Mouse (Mus musculus) liver, adult 2 months (tissue): ENCODE measurements around the gene Cntrob. TPM values are rescaled to one million over a fixed set of nuclear protein-coding genes. Genes with fewer than 3 reads are reported as not detected.
A peak's percentile ranks its signal among the peaks of the same experiment; 100 is the strongest.

ENCODE experiments used
- DNase-seq: peaks from one replicate; pipeline ENCODE4 v3.0.0-alpha.2; 2011; ENCODE audit warnings: low read depth, low spot score; ENCODE audit errors: extremely low read depth
- H3K27ac ChIP-seq: fragments of 200-500 bp; replicated peaks from 2 replicates; pipeline ENCODE4 v1.5.1; 2012; ENCODE audit warnings: low read depth, mild to moderate bottlenecking, control low read depth, inconsistent platforms, low read length; ENCODE audit not compliant: insufficient read depth
- H3K27me3 ChIP-seq: fragments of 200-500 bp; 2 replicates; pipeline ENCODE4 v1.6.1; 2012; ENCODE audit warnings: mild to moderate bottlenecking, moderate library complexity, low read length, inconsistent platforms; ENCODE audit not compliant: control insufficient read depth, insufficient read depth
- H3K36me3 ChIP-seq: fragments of 200-500 bp; 2 replicates; pipeline ENCODE4 v1.6.1; 2012; ENCODE audit warnings: low read length, inconsistent platforms; ENCODE audit not compliant: control insufficient read depth, insufficient read depth
- H3K4me1 ChIP-seq: fragments of 200-500 bp; 2 replicates; pipeline ENCODE4 v1.6.1; 2011; ENCODE audit warnings: low read length; ENCODE audit not compliant: control insufficient read depth, insufficient read depth
- H3K4me3 ChIP-seq: fragments of 200-500 bp; 2 replicates; pipeline ENCODE4 v1.5.1; 2011; ENCODE audit warnings: low read depth, mild to moderate bottlenecking, control low read depth, low read length, moderate library complexity; ENCODE audit not compliant: insufficient read depth
- H3K79me2 ChIP-seq: fragments of 200-500 bp; 2 replicates; pipeline ENCODE4 v1.6.1; 2012; ENCODE audit warnings: inconsistent platforms, mild to moderate bottlenecking, low read length, moderate library complexity; ENCODE audit not compliant: control insufficient read depth, insufficient read depth
- H3K9ac ChIP-seq: fragments of 200-500 bp; 2 replicates; pipeline ENCODE4 v1.6.1; 2012; ENCODE audit warnings: low read depth, mild to moderate bottlenecking, control low read depth, inconsistent platforms, low read length
- CTCF ChIP-seq: fragments of 200-500 bp; IDR thresholded peaks from 2 replicates; pipeline ENCODE4 v1.5.1; 2011; ENCODE audit warnings: low read depth, low read length, control low read depth
- POLR2A ChIP-seq: fragments of 200-500 bp; IDR thresholded peaks from 2 replicates; pipeline ENCODE4 v1.6.1; 2011; ENCODE audit warnings: low read length, control low read depth; ENCODE audit not compliant: insufficient read depth; ENCODE audit errors: extremely low read depth
- WGBS: fragments of 180-500 bp; shearing (Covaris S2); methylation state at CpG from one replicate; pipeline ENCODE4 v1.1.7; 2018; 5-methylcytosine and 5-hydroxymethylcytosine counted together
- polyA plus RNA-seq: library from polyadenylated mRNA; depleted of rRNA; stranded (reverse); fragments of >200 nt; gene quantifications from 2 replicates; pipeline ENCODE4 v1.2.3, GENCODE M21; 2012
- total RNA-seq: library from RNA; depleted of rRNA; stranded (reverse); fragments of >200 nt; gene quantifications from 2 replicates; pipeline ENCODE4 v1.2.3, GENCODE M21; 2014

The Cntrob gene
- total and polyA plus RNA-seq, 2 experiments = 2.5 to 3.9 TPM

DNA sequence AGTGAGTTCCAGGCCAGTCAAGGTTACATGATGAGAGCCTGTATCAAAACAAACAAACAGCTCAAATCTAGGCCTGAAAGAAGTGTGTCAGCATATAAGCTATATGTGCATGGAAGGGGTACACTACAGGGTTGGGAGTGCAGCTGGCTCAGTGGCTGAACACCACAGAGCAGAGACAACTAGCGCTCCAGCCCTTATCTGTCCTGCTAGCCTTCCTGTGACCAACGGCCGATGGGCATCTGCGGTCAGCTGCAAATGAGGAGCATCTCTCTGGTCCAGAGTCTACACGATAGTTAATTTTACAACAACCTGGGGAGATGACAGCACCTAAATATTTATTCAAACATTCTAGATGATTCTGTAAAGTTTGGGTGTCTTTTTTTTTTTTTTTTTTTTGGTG, 32.5 kb downstream of the Cntrob start:
- no peaks in the 10 kb centered on the region for H3K79me2 ChIP-seq
- H3K36me3 ChIP-seq = no peaks in the 10 kb centered on the region
- no peak for TF ChIP-seq POLR2A
- TF ChIP-seq CTCF = no peak
- no peaks in the 10 kb centered on the region for H3K4me1 ChIP-seq
- WGBS = 87% methylated on average over 5 of the region's 5 CpGs
- no peak overlapping the region for H3K9ac ChIP-seq
- no peaks in the 10 kb centered on the region for H3K27me3 ChIP-seq
- no peak overlapping the region for H3K27ac ChIP-seq
- no peak for DNase-seq
- no peak overlapping the region for H3K4me3 ChIP-seq

DNA sequence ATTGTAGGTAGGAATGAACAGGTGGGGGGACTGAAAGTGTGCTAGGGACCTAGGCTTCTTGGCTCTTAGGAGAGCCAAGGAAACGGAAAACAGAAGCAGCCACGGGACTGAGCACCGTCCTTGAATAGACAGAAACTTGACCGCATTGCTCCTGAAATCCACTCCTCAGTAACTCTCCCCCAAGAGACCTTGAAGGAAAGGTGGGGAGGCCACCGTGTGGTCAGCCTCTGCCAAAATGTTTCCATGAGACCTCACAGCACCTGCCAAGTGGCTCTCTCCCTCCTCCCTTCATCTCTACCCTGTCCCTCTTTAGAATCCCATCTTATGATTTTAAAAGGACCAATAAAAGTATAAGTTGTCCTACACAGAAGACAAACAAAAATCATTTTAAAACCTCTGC, 46.3 kb downstream of the Cntrob start:
- Histone ChIP-seq H3K4me3 (no peak overlapping the region), H3K4me1 (no peaks in the 10 kb centered on the region), H3K9ac (no peak overlapping the region), H3K27me3 (no peaks in the 10 kb centered on the region), H3K27ac (no peak overlapping the region), H3K79me2 (no peaks in the 10 kb centered on the region), H3K36me3 (no peaks in the 10 kb centered on the region)
- 75% methylated on average over 5 of the region's 5 CpGs for WGBS
- no peak for DNase-seq
- TF ChIP-seq CTCF (no peak), POLR2A (no peak)

DNA sequence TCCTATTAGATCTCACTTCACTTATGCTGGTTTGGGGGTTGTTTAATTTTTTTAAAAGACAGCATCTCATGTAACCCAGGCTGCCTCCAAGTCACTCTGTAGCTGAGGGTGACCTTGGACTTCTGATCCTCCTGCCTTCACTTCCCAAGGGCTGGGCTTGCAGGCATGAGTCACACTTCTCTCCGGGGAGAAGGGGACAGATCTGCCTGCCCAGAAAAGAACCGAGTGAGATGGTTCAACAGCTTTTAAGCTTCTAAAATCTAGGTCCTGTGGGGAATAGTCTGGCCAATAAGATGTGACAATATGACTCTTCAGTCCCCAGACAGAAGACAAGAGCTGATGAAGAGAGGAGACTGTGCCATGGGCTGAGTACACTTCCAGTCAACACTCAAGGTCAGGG, 47.5 kb downstream of the Cntrob start:
- H3K27ac ChIP-seq = no peak overlapping the region
- H3K4me1 ChIP-seq = no peaks in the 10 kb centered on the region
- H3K9ac ChIP-seq = no peak overlapping the region
- no peak overlapping the region for H3K4me3 ChIP-seq
- H3K79me2 ChIP-seq = no peaks in the 10 kb centered on the region
- no peaks in the 10 kb centered on the region for H3K27me3 ChIP-seq
- DNase-seq = no peak
- WGBS = 39% methylated on average over 2 of the region's 2 CpGs
- no peaks in the 10 kb centered on the region for H3K36me3 ChIP-seq
- TF ChIP-seq POLR2A = no peak
- no peak for TF ChIP-seq CTCF

DNA sequence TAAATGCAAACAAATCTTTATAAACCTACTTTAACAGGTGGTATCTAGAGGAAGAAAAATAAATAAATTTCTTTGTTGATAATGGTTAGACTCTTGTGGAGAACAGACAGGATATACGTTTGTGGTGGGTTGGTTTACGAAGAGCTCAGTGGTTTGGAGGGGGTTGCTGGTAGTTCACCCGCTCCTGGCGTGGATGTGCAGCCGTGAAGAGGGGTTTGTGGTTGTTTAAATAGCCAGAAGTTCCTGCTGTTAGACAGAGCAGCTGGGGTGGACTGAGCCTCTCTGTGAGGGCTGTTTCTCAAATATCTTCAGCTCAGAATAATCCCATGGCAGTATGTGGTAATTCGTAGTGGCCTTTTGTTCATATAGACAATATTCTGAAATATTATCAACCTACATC, 47.9 kb downstream of the Cntrob start:
- TF ChIP-seq CTCF (no peak), POLR2A (no peak)
- H3K79me2 ChIP-seq = no peaks in the 10 kb centered on the region
- H3K4me1 ChIP-seq = no peaks in the 10 kb centered on the region
- H3K27me3 ChIP-seq = no peaks in the 10 kb centered on the region
- H3K36me3 ChIP-seq = no peaks in the 10 kb centered on the region
- H3K27ac ChIP-seq = no peak overlapping the region
- H3K4me3 ChIP-seq = no peak overlapping the region
- DNase-seq = no peak
- no peak overlapping the region for H3K9ac ChIP-seq
- 74% methylated on average over 6 of the region's 6 CpGs for WGBS

DNA sequence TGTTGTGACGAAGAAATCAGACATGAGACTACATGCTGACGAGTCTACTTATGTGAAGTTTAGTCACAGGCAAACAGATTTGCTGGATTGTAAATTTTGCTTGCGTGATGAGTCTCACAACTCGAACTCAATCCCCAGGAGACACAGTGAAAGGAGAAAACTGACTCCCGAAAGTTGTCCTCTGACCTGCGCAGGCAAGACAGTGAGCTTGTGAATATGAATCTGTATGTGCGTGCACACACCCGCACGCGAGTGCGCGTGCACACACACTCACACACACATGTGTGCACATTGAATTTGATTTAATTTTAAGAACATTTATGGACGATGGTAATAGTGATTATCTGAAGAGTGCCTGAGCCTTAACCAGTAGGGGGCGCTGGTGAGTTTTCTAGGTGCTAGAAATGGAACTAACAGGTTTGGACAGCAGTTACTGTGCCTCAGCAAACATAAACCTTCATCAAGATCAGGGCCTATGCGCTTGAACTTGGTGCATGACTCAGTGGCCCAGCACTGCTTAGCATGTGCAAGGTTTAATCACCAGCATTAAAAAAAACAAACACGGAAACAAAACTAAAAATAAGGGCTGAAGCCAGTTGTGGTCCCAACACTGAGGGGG, 51.3 kb downstream of the Cntrob start:
- TF ChIP-seq POLR2A (no peak), CTCF (peak; percentile 10; the same call in 1 of the 2 replicates)
- 35% methylated on average over 16 of the region's 16 CpGs for WGBS

DNA sequence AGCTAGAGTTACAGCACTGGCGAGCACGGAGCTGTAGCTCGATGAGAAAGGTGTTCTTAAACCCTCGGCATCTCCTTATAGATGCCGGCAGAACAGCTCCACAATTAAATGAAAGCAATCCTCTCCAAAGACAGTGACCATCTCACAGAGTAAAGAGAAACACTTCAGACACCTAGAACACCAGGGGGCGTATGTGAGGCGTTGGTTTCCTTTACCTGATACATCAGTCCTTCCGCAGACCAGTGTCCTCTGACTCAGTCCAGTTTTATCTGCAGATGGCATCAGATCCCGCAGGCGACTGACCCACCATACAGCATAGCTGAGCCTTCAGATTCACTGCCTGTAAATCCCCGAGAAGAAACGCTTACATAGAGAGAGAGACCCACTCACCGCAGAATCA, 54.0 kb downstream of the Cntrob start:
- Histone ChIP-seq H3K27me3 (no peaks in the 10 kb centered on the region), H3K27ac (no peak overlapping the region), H3K4me1 (no peaks in the 10 kb centered on the region), H3K9ac (no peak overlapping the region), H3K4me3 (no peak overlapping the region), H3K36me3 (no peaks in the 10 kb centered on the region), H3K79me2 (no peaks in the 10 kb centered on the region)
- peak; percentile 60 for TF ChIP-seq CTCF
- no peak for TF ChIP-seq POLR2A
- DNase-seq = peak; percentile 51
- WGBS = 12% methylated on average over 13 of the region's 13 CpGs

More for the DNA sequence above, 51.3 kb downstream of the Cntrob start:
- Histone ChIP-seq H3K4me1 (no peaks in the 10 kb centered on the region), H3K27ac (no peak overlapping the region), H3K4me3 (no peak overlapping the region), H3K27me3 (no peaks in the 10 kb centered on the region), H3K9ac (no peak overlapping the region), H3K36me3 (no peaks in the 10 kb centered on the region), H3K79me2 (no peaks in the 10 kb centered on the region)
- DNase-seq = peak; percentile 60
